Mouse (Mus musculus) embryonic facial prominence, embryonic 14.5 days (tissue): ENCODE data around the gene Klk7. TPM values are rescaled to one million over a fixed set of nuclear protein-coding genes. Genes with fewer than 3 reads are reported as not detected.

Source experiments
- ATAC-seq: fragments of 200-750 bp; cut with Nextera tagmentation; 2 replicates; pipeline ENCODE4 v1.8.0; 2017; ENCODE audit warnings: low read depth, moderate number of reproducible peaks, moderate TSS enrichment
- DNase-seq: peaks from one replicate; pipeline ENCODE4 v3.0.0-alpha.2; 2015; ENCODE audit warnings: low spot score
- H3K27ac ChIP-seq: fragments of 300-500 bp; sonication (generic); replicated peaks from 2 replicates; pipeline ENCODE4 v1.5.1; 2014; ENCODE audit warnings: low read depth, mild to moderate bottlenecking, low read length, moderate library complexity
- H3K27me3 ChIP-seq: fragments of 300-500 bp; sonication (generic); replicated peaks from 2 replicates; pipeline ENCODE4 v1.6.1; 2014; ENCODE audit warnings: low read length; ENCODE audit not compliant: control insufficient read depth, insufficient read depth
- H3K36me3 ChIP-seq: fragments of 300-500 bp; sonication (generic); 2 replicates; pipeline ENCODE4 v1.6.1; 2014; ENCODE audit warnings: low read length, mixed read lengths; ENCODE audit not compliant: control insufficient read depth, insufficient read depth
- H3K4me1 ChIP-seq: fragments of 300-500 bp; sonication (generic); 2 replicates; pipeline ENCODE4 v1.6.1; 2014; ENCODE audit warnings: antibody characterized with exemption, low read length; ENCODE audit not compliant: control insufficient read depth, insufficient read depth
- H3K4me2 ChIP-seq: fragments of 300-500 bp; sonication (generic); 2 replicates; pipeline ENCODE4 v1.6.1; 2014; ENCODE audit warnings: low read depth, mild to moderate bottlenecking, low read length, moderate library complexity, mixed read lengths
- H3K4me3 ChIP-seq: fragments of 300-500 bp; sonication (generic); 2 replicates; pipeline ENCODE4 v1.5.1; 2014; ENCODE audit warnings: low read depth, mild to moderate bottlenecking, low read length
- H3K9ac ChIP-seq: fragments of 300-500 bp; sonication (generic); 2 replicates; pipeline ENCODE4 v1.6.1; 2014; ENCODE audit warnings: low read depth, mild to moderate bottlenecking, low read length, moderate library complexity, mixed read lengths
- H3K9me3 ChIP-seq: fragments of 300-500 bp; sonication (generic); 2 replicates; pipeline ENCODE4 v1.6.1; 2016; ENCODE audit warnings: low read length; ENCODE audit not compliant: control insufficient read depth
- WGBS: fragments of 180-500 bp; shearing (Covaris S2); extraction: QIAGEN DNeasy Blood & Tissue Kit; methylation state at CpG from one replicate; pipeline ENCODE4 v1.1.7; 2014; 5-methylcytosine and 5-hydroxymethylcytosine counted together
- polyA plus RNA-seq: library from polyadenylated mRNA; unstranded; fragments of >200 nt; fragmentation: Nextera tagmentation; extraction: Ambion mirVana; gene quantifications from 2 replicates; pipeline ENCODE4 v1.2.1, GENCODE M21; 2014

Gene Klk7
- 1.1 and 1.6 TPM in 2 replicates for polyA plus RNA-seq

- ATAC-seq = no peak
- 51% methylated on average over 4 of the region's 5 CpGs for whole genome bisulfite sequencing
Observed at GRCm38 (mm10) chr7:43810994-43811393, at the start of gene Klk7. TSS of gene Klk7 (plus strand) at chr7:43811294.

GRCm38 (mm10) chr7:43766484-43766883 is 44.6 kb upstream of the Klk7 start:
- no peak overlapping the region for H3K4me2 ChIP-seq
- ATAC-seq (no peak), DNase-seq (no peak)
- no peaks in the 10 kb centered on the region for H3K36me3 ChIP-seq
- WGBS = 51% methylated on average over 8 of the region's 8 CpGs
- H3K4me1 ChIP-seq = no peaks in the 10 kb centered on the region
- H3K9me3 ChIP-seq = no peaks in the 10 kb centered on the region
- H3K27me3 ChIP-seq = no peaks in the 10 kb centered on the region
- no peak overlapping the region for H3K4me3 ChIP-seq
- no peak overlapping the region for H3K9ac ChIP-seq
- H3K27ac ChIP-seq = no peak overlapping the region

More at GRCm38 (mm10) chr7:43810994-43811393, at the start of gene Klk7:
- Histone ChIP-seq H3K4me1 (no peaks in the 10 kb centered on the region), H3K27ac (no peak within 1 kb of the TSS), H3K27me3 (no peaks in the 10 kb centered on the region), H3K9me3 (no peaks in the 10 kb centered on the region), H3K36me3 (no peaks in the 10 kb centered on the region), H3K4me2 (no peak within 1 kb of the TSS), H3K4me3 (no peak within 1 kb of the TSS), H3K9ac (no peak within 1 kb of the TSS)
- no peak for DNase-seq

DNA sequence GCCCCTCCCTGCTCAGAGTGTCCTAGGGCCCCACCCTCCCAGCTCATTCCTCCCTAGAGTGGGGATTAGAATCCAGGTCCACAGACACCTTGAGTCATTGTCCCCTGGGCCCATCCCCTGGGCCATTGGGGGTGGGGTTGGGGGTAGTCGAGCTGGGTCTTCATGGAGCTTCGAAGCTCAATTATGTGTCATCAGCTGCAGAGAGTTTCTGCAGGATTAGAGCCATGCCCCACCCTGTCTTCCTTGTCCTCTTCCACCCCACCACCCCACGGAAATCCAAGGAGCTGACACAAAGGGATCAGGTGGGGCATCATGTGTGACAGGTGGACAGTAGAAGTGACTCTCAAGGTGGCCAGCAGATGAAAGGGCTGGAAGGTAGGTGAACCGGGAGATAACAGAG is 42.5 kb upstream of the Klk7 start, which contains the start of gene Klk12:
Gene Klk12, plus strand, starts transcription at position 301 of the 400 bp plus-strand sequence.
- Histone ChIP-seq H3K9ac (no peak within 1 kb of the TSS), H3K27me3 (no peaks in the 10 kb centered on the region), H3K4me2 (no peak within 1 kb of the TSS), H3K4me1 (no peaks in the 10 kb centered on the region), H3K9me3 (no peaks in the 10 kb centered on the region), H3K27ac (no peak within 1 kb of the TSS), H3K36me3 (no peaks in the 10 kb centered on the region), H3K4me3 (no peak within 1 kb of the TSS)
- 74% methylated on average over 4 of the region's 4 CpGs for WGBS
- DNase-seq = no peak
- peak; percentile 12; the same call in 1 of the 2 replicates for ATAC-seq

DNA sequence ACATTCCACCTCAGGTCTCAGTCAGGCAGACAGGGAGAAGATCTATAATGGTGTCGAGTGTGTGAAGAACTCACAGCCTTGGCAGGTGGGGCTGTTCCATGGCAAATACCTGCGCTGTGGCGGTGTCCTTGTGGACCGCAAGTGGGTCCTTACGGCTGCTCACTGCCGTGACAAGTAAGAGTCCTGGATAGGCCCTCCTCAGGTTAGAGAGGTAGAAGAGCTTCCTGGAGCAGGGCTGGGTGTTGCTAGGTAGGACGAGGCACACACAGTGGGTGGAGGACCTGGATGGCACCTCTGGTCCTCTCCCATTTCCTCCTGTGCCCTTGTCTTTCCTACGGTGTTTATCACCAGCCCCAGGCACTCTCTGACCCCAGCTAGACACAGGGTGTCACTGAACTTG is 41.5 kb upstream of the Klk7 start:
- Histone ChIP-seq H3K4me3 (no peak overlapping the region), H3K27me3 (no peaks in the 10 kb centered on the region), H3K36me3 (no peaks in the 10 kb centered on the region), H3K4me1 (0 out of 2 replicates have a peak, but pooled peaks cover under 1% of the 10 kb centered on the region), H3K4me2 (no peak overlapping the region), H3K9me3 (no peaks in the 10 kb centered on the region), H3K27ac (no peak overlapping the region), H3K9ac (no peak overlapping the region)
- no peak for DNase-seq
- ATAC-seq = no peak
- WGBS = 88% methylated on average over 8 of the region's 8 CpGs

DNA sequence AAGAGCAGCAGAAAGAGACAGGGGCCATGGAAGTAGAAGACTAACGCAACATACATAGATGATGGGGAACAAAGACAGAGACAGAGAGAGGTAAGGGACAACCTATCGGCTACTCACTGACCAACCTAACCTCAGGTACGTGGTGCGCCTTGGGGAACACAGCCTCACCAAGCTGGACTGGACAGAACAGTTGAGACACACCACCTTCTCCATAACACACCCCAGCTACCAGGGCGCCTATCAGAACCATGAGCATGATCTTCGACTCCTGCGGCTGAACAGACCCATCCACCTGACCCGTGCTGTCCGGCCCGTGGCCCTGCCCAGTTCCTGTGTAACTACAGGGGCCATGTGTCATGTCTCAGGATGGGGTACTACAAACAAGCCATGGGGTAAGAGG is 40.4 kb upstream of the Klk7 start:
- Histone ChIP-seq H3K4me3 (no peak overlapping the region), H3K9me3 (no peaks in the 10 kb centered on the region), H3K27me3 (no peaks in the 10 kb centered on the region), H3K4me1 (0 out of 2 replicates have a peak, but pooled peaks cover 2% of the 10 kb centered on the region), H3K4me2 (no peak overlapping the region), H3K27ac (no peak overlapping the region), H3K9ac (no peak overlapping the region), H3K36me3 (no peaks in the 10 kb centered on the region)
- 96% methylated on average over 10 of the region's 10 CpGs for WGBS
- DNase-seq = no peak
- no peak for ATAC-seq

- no peak overlapping the region for H3K4me2 ChIP-seq
- ATAC-seq = no peak
- WGBS = 93% methylated on average over 6 of the region's 6 CpGs
Observed at GRCm38 (mm10) chr7:43771916-43772315, 39.2 kb upstream of the Klk7 start.

GRCm38 (mm10) chr7:43772901-43773300 is 38.2 kb upstream of the Klk7 start:
- no peak for ATAC-seq
- WGBS = 76% methylated on average over 3 of the region's 3 CpGs
- H3K9ac ChIP-seq = no peak overlapping the region
- H3K9me3 ChIP-seq = no peaks in the 10 kb centered on the region
- no peak overlapping the region for H3K27ac ChIP-seq
- 0 out of 2 replicates have a peak, but pooled peaks cover 2% of the 10 kb centered on the region for H3K4me1 ChIP-seq
- no peaks in the 10 kb centered on the region for H3K27me3 ChIP-seq
- H3K36me3 ChIP-seq = no peaks in the 10 kb centered on the region
- no peak overlapping the region for H3K4me2 ChIP-seq
- DNase-seq = no peak
- H3K4me3 ChIP-seq = no peak overlapping the region

More at GRCm38 (mm10) chr7:43771916-43772315, 39.2 kb upstream of the Klk7 start:
- no peak for DNase-seq
- Histone ChIP-seq H3K27me3 (no peaks in the 10 kb centered on the region), H3K27ac (no peak overlapping the region), H3K4me3 (no peak overlapping the region), H3K9ac (no peak overlapping the region), H3K36me3 (no peaks in the 10 kb centered on the region), H3K4me1 (0 out of 2 replicates have a peak, but pooled peaks cover 2% of the 10 kb centered on the region), H3K9me3 (no peaks in the 10 kb centered on the region)

GRCm38 (mm10) chr7:43774364-43774763 is 36.7 kb upstream of the Klk7 start, which contains the start of gene Klk11:
TSS of gene Klk11 (plus strand) at chr7:43774604.
- Histone ChIP-seq H3K4me3 (no peak within 1 kb of the TSS), H3K9me3 (no peaks in the 10 kb centered on the region), H3K27me3 (no peaks in the 10 kb centered on the region), H3K9ac (no peak within 1 kb of the TSS; the same call in 1 of the 2 replicates), H3K4me1 (0 out of 2 replicates have a peak, but pooled peaks cover 2% of the 10 kb centered on the region), H3K36me3 (no peaks in the 10 kb centered on the region), H3K4me2 (no peak within 1 kb of the TSS), H3K27ac (peak within 1 kb of the TSS; percentile 65; the same call in 1 of the 2 replicates)
- ATAC-seq (no peak), DNase-seq (no peak)
- WGBS = 86% methylated on average over 5 of the region's 5 CpGs

- H3K9me3 ChIP-seq = no peaks in the 10 kb centered on the region
- H3K36me3 ChIP-seq = no peaks in the 10 kb centered on the region
- ATAC-seq (peak; percentile 62), DNase-seq (no peak)
- WGBS = 39% methylated on average over 5 of the region's 6 CpGs
- no peak overlapping the region; the same call in 1 of the 2 replicates for H3K9ac ChIP-seq
- 0 out of 2 replicates have a peak, but pooled peaks cover 2% of the 10 kb centered on the region for H3K4me1 ChIP-seq
- H3K4me3 ChIP-seq = no peak overlapping the region
- H3K27ac ChIP-seq = peak overlapping the region; percentile 65; the same call in 1 of the 2 replicates
- no peak overlapping the region for H3K4me2 ChIP-seq
- no peaks in the 10 kb centered on the region for H3K27me3 ChIP-seq
Observed at GRCm38 (mm10) chr7:43774802-43775201, 36.3 kb upstream of the Klk7 start.
